Mouse (Mus musculus) CD8-positive naive resting alpha-beta T cell, adult 2 months (primary cell): Measurements from ENCODE around the gene Necab2.

Source experiments
- DNase-seq, 2 experiments: peaks; one replicate each; pipeline ENCODE4 v3.0.0; 2022; ENCODE audit warnings: low read depth in 2 of 2, low spot score in 2 of 2

Gene Necab2

GRCm38 (mm10) chr8:119513405-119513804 is 66.9 kb downstream of the Necab2 start:
- no peak for DNase-seq

GRCm38 (mm10) chr8:119514940-119515339 is 68.4 kb downstream of the Necab2 start:
- no peak for DNase-seq

- no peak for DNase-seq
Observed at GRCm38 (mm10) chr8:119515767-119516166, 69.2 kb downstream of the Necab2 start.

- DNase-seq, result no peak
Observed at GRCm38 (mm10) chr8:119516674-119517073, 70.2 kb downstream of the Necab2 start.

- DNase-seq, result no peak
Observed at GRCm38 (mm10) chr8:119520102-119520501, 73.6 kb downstream of the Necab2 start.
